Mouse (Mus musculus): Measurements from ENCODE around the gene 1700020L24Rik.
A peak's percentile ranks its signal among the peaks of the same experiment; 100 is the strongest.

Gene 1700020L24Rik

GRCm38 (mm10) chr11:83440081-83441064 is 2.9 kb downstream of the 1700020L24Rik start:
- peak; percentile 87 for DNase-seq (ENCODE audit: low spot score)

DNA sequence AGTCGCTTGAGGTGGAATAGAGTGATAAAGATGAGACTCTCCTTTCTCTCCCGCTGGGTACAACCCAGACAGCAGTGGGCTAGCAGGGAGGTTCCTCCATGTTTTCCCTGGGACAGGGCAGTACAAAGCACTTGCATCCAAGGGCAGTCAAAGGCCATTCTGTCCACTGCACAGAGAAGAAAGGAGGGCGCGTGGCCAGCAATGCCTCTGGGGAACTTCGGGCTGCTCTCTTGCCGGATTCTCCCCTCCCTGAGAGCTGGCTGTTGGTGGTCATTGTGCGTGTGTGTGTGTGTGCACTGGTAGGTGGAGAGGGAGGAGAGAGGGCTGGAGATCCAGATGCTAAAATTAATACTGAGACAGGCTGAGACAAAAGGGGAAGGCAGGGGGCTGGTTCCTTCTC is 3.8 kb downstream of the 1700020L24Rik start:
- DNase-seq (ENCODE audit: low spot score), result no peak

DNA sequence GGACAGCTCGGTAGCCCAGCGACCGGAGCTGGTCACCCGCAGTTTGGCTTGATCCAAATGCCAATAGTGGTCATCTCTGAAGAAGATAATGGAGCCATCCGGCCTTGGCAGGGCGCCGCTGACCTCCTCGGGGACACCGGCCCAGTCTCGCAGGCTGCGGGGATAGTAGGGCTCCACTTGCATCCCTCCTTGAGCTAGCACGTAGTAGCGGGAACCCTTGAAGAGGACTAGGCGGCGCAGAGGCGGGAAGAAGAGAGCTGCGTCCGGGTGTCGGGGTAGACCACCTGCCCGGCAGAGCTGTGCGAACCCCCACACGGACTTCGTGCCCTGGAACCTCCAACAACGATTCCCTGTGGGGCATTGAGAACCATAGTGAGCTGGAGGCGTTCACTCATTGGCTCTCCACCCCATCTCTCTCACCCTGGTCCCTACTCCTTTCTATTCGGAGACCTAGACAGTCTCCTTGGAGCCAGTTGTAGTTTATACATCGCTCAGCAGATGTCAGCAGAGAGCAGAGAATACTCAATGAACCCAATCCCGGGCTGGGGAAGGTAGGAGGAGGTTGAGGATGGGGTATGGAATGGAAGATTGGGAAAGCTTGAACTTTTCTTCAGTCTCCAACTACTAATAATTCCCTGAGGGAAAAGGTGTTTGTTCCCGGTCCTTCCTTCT is 5.3 kb downstream of the 1700020L24Rik start:
- peak; percentile 45 for DNase-seq (ENCODE audit: low spot score)

DNA sequence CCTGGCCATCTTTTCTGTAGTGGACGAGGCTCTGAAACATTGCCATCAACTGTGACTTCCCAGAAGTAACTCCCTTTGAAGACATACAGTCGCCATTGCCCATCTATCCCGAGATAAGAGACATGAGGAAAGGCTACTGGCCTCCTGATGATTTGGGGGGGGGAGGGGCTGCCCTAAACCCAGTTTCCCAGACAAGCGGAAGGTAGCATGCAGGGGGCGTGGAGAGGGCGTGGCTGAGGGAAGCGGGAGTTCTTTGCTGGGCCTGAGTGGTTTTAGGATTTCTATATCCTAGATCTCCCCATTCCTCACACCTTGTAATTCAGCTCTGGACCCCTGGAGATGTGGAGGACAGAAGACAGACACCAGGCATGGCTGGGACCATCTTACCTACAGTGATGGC is 6.3 kb downstream of the 1700020L24Rik start:
- no peak for DNase-seq (ENCODE audit: low spot score)

- DNase-seq (ENCODE audit: low spot score), result no peak
Measured at GRCm38 (mm10) chr11:83445001-83445400, 7.5 kb downstream of the 1700020L24Rik start.

DNA sequence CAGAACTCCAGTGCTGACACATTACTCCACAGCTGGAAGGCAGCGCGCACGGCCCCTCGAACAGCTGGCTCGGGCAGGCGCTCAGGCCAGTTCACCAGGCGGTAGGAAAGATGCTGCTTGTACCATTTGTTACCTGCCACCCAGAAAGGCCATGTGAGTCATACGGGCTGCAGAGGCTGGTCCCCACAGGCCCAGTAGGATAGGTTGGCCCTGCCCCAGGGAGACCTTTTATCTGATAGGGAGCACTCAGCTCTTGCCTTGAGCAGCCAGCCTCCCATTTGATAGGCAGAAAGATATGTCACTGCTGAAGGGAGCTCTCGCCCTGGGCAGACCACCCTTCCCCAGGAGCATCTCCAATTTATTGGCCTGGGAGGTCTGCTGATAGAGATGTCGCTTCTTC is 10.1 kb downstream of the 1700020L24Rik start:
- no peak for DNase-seq (ENCODE audit: low spot score)

- no peak for DNase-seq (ENCODE audit: low spot score)
Measured at GRCm38 (mm10) chr11:83448021-83448926, 10.8 kb downstream of the 1700020L24Rik start.

- no peak for DNase-seq (ENCODE audit: low spot score)
Measured at GRCm38 (mm10) chr11:83448927-83449236, 11.4 kb downstream of the 1700020L24Rik start.

DNA sequence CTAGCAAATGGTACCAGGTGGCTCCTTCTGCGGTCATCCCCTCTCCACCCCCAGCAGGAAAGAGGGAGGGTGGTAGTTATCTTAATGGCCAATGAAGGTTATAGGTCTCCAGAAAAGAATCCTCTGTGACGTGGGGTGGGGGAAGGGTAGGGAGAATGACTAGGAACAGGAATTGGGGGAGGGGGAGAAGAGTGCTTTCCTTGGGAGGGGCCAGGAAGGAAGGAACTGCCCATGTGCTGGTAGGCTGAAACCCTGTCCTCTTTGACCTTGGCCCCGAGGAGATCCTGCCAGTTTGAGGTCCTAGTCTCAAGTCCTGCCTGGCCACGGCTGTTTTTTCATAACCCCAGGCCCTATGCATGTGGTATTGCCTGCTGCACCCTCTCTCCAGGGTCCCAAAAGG is 11.8 kb downstream of the 1700020L24Rik start:
- no peak for DNase-seq (ENCODE audit: low spot score)

DNA sequence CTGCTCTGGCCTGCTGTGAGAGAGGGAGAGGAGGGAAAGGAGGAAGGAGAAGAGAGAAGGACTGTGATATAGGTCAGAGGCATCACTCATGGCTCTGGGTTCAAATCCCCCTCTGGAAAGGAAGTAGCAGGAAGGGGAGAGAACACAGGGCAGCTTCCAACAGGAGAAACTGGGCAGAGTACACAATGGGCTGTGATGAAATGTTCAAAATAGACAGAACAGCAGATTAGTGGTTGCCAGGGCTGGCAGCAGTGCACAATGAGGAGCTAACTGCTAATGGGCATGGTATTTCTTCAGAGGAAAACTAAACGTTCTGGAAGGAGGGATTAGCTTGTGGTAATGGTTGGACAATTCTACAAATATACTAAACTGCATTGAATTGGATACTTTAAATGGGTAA is 13.1 kb downstream of the 1700020L24Rik start:
- DNase-seq (ENCODE audit: low spot score), result no peak

- DNase-seq (ENCODE audit: low spot score), result no peak
Measured at GRCm38 (mm10) chr11:83451281-83451680, 13.8 kb downstream of the 1700020L24Rik start.

- DNase-seq (ENCODE audit: low spot score), result no peak
Measured at GRCm38 (mm10) chr11:83454548-83454947, 17.1 kb downstream of the 1700020L24Rik start.

DNA sequence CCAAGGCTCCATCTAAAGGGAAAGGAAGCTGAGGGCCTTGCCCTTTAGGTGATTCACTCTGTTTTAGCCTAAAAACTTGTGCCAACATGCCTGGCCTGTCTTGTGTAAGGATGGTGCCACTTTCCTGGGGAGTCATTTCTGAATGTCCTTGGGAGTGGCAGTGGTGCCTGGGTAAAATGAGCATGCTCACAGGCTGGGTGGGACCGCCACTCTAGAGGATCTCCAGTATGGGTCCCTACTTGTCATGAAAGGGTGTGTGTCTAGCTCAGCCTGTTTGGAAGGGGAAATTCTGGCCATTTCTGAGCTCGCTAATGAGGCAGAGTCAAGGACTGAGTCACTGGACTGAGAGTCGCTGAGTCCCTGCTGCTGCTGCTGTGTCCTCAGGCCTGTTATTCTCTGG is 18.1 kb downstream of the 1700020L24Rik start:
- no peak for DNase-seq (ENCODE audit: low spot score)

DNA sequence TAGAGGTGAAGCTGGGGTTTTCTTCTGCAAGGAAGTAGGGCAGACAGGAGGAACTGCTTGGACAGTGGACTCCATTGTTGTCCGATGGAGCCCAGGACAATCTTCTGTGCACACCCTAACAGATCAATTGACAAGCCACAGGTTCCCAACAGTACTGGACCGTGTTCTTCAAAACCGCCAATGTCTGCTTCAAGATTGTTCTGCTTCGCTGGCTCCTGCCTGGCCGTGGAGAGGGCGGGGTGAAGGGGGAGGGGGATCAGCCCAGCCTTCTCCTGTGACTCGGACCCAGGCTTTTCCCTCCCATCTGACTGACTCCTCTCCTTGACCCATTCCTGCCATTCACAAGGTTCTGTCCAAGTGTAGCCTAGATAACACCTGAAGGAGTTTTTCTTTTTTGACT is 19.8 kb downstream of the 1700020L24Rik start:
- no peak for DNase-seq (ENCODE audit: low spot score)

DNA sequence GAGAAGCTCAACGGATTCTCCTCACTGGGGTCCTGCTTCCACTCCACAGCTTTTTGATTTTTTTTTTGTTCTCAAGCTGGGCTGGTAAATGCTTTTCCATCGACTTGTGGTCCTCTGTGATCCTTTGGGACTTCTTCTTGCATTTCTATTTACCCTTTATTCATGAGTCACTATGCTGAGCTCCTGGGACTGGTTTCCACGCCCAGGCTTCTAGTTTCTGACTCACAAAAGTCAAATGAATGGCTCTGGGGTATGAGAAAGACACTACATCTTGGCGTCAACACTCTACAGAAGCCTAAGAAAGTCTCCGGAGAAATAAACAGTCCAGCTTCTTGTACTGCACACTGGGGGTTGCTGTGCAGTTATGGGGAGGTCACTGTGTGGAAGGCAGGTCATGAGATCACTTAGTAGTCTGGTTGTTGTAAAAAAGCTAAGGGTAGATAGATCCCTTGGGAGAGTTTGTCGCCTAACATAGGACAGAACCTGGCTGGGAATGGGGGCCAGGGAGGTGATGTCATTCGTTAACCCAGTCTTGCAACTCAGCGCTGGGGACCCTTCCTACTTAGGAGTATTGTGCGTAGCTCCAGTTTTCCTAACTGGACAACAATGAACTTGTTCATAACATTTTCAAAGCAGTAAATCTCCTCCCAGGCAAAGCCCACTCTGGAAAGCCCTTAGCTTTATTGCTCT is 20.6 kb downstream of the 1700020L24Rik start:
- DNase-seq (ENCODE audit: low spot score), result no peak

DNA sequence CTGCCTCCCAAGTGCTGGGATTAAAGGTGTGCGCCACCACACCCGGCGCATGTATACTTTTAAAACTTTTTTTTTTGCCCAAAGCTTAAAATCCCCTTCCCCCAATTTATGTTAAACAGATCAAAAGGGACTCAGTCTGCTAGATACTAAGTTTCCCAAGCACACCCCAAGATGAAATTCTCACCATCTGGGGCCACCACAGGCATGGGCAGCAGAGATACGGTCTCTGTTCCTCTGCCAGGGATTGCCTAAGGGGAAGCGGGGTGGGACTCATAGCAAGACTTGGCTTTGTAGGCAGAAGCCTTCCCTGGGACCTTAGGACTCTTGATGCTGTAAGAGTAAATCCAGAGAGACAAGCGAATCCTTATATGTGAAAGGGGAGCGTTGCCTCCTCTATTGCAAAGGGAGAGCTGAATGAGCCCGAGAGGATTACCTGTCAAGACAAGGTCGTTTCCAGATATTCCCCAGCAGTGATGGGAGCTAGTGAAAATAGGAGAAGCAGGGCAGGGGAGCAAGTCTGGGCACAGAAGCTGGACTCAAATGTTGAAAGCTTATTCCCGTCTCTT is 24.1 kb downstream of the 1700020L24Rik start:
- no peak for DNase-seq (ENCODE audit: low spot score)

GRCm38 (mm10) chr11:83462711-83463244 is 25.3 kb downstream of the 1700020L24Rik start, which contains the start of gene Mmp28:
Gene Mmp28 (minus strand): TSS chr11:83463071.
- DNase-seq (ENCODE audit: low spot score), result no peak

DNA sequence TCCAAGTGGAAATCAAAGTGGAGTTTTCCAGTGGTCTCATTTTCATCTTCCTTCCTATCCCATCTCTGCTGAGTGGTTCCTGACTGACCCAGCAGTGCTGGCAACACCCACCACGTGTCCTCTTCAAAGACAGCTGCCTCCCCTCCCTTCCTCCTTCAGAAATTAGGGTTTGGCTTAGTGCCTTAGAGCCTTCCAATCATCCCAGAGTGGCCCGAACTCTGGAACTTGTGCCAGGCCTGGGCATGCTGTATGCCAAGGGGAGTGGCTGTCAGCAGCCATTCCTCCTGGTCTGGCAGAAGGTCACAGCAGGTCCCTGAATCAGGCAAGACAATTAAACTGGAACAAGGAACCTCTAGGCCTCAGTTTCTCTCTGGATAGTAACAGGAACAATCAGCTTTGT is 28.5 kb downstream of the 1700020L24Rik start:
- no peak for DNase-seq (ENCODE audit: low spot score)

GRCm38 (mm10) chr11:83467120-83467652 is 29.7 kb downstream of the 1700020L24Rik start:
- no peak for DNase-seq (ENCODE audit: low spot score)

- DNase-seq (ENCODE audit: low spot score), result no peak
Measured at GRCm38 (mm10) chr11:83468765-83469164, 31.3 kb downstream of the 1700020L24Rik start.

DNA sequence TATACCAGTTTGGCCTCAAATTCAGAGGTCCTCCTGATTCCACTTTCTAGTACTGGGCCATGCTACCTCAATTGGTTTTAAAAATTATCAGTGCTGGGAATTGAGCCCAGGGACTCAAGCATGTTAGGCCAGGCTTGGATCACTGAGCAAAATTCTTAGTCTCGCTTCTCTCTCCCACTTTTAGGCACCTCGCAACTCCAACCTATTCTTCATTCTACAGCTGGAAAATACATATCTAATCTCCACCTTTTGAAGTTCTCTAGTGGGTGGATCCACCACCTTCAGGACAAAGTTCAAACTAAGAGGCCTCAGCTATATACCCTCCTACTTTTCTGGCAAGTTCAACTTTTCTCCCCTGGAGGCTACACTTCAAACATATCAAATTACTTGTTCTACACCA is 34.3 kb downstream of the 1700020L24Rik start:
- no peak for DNase-seq (ENCODE audit: low spot score)

Measured in testis, postnatal 14 days (tissue).